Mouse (Mus musculus): ENCODE results near the gene Syt1. TPM values are rescaled to one million over a fixed set of nuclear protein-coding genes. Genes with fewer than 3 reads are reported as not detected.

Gene Syt1
- polyA plus RNA-seq, 2 experiments: 0.84 to 1.1 TPM

- Histone ChIP-seq H3K36me3 (ENCODE audit: control insufficient read depth, insufficient read depth, low read length) (no peaks in the 10 kb centered on the region), H3K9me3 (ENCODE audit: control insufficient read depth, low read length) (no peaks in the 10 kb centered on the region), H3K4me1 (ENCODE audit: control insufficient read depth, insufficient read depth, low read length) (no peaks in the 10 kb centered on the region), H3K4me3 (replicated peaks; ENCODE audit: low read length) (no peak overlapping the region), H3K27me3 (ENCODE audit: control insufficient read depth, insufficient read depth, low read length) (no peaks in the 10 kb centered on the region), H3K27ac (replicated peaks; ENCODE audit: low read depth, low read length) (no peak overlapping the region), H3K4me2 (replicated peaks; ENCODE audit: low read depth, low read length, severe bottlenecking) (no peak overlapping the region), H3K9ac (ENCODE audit: low read depth, low read length, severe bottlenecking) (no peak overlapping the region)
- no peak for ATAC-seq (ENCODE audit: low FRiP score, low read depth)
- no peak for DNase-seq (ENCODE audit: low spot score)
- no peak for TF ChIP-seq POLR2A (IDR thresholded peaks at IDR 0.05; ENCODE audit: borderline replicate concordance, extremely low read depth, insufficient read depth, insufficient read length)
- WGBS: 79% methylated on average over 4 of the region's 4 CpGs
Measured at GRCm38 (mm10) chr10:108798826-108799225, 212.0 kb downstream of the Syt1 start.

- no peaks in the 10 kb centered on the region for H3K4me1 ChIP-seq (ENCODE audit: control insufficient read depth, insufficient read depth, low read length)
- H3K27ac ChIP-seq (replicated peaks; ENCODE audit: low read depth, low read length): no peak overlapping the region
- TF ChIP-seq POLR2A (IDR thresholded peaks at IDR 0.05; ENCODE audit: borderline replicate concordance, extremely low read depth, insufficient read depth, insufficient read length): no peak
- ATAC-seq (ENCODE audit: low FRiP score, low read depth) (no peak), DNase-seq (ENCODE audit: low spot score) (no peak)
- no peak overlapping the region for H3K9ac ChIP-seq (ENCODE audit: low read depth, low read length, severe bottlenecking)
- no peaks in the 10 kb centered on the region for H3K27me3 ChIP-seq (ENCODE audit: control insufficient read depth, insufficient read depth, low read length)
- no peak overlapping the region for H3K4me3 ChIP-seq (replicated peaks; ENCODE audit: low read length)
- WGBS: 78% methylated on average over 5 of the region's 5 CpGs
- no peak overlapping the region for H3K4me2 ChIP-seq (replicated peaks; ENCODE audit: low read depth, low read length, severe bottlenecking)
- no peaks in the 10 kb centered on the region for H3K36me3 ChIP-seq (ENCODE audit: control insufficient read depth, insufficient read depth, low read length)
- H3K9me3 ChIP-seq (ENCODE audit: control insufficient read depth, low read length): no peaks in the 10 kb centered on the region
Measured at GRCm38 (mm10) chr10:108782817-108783216, 228.0 kb downstream of the Syt1 start.

GRCm38 (mm10) chr10:108780614-108781013 is 230.2 kb downstream of the Syt1 start:
- no peaks in the 10 kb centered on the region for H3K27me3 ChIP-seq (ENCODE audit: control insufficient read depth, insufficient read depth, low read length)
- ATAC-seq (ENCODE audit: low FRiP score, low read depth) (no peak), DNase-seq (ENCODE audit: low spot score) (no peak)
- no peak overlapping the region for H3K4me3 ChIP-seq (replicated peaks; ENCODE audit: low read length)
- H3K9me3 ChIP-seq (ENCODE audit: control insufficient read depth, low read length): no peaks in the 10 kb centered on the region
- no peak overlapping the region for H3K9ac ChIP-seq (ENCODE audit: low read depth, low read length, severe bottlenecking)
- H3K4me1 ChIP-seq (ENCODE audit: control insufficient read depth, insufficient read depth, low read length): no peaks in the 10 kb centered on the region
- no peak overlapping the region for H3K4me2 ChIP-seq (replicated peaks; ENCODE audit: low read depth, low read length, severe bottlenecking)
- WGBS: 88% methylated on average over 3 of the region's 3 CpGs
- H3K27ac ChIP-seq (replicated peaks; ENCODE audit: low read depth, low read length): no peak overlapping the region
- TF ChIP-seq POLR2A (IDR thresholded peaks at IDR 0.05; ENCODE audit: borderline replicate concordance, extremely low read depth, insufficient read depth, insufficient read length): no peak
- no peaks in the 10 kb centered on the region for H3K36me3 ChIP-seq (ENCODE audit: control insufficient read depth, insufficient read depth, low read length)

GRCm38 (mm10) chr10:108776735-108777134 is 234.0 kb downstream of the Syt1 start:
- 70% methylated on average over 8 of the region's 8 CpGs for WGBS
- H3K4me3 ChIP-seq (replicated peaks; ENCODE audit: low read length): no peak overlapping the region
- H3K27ac ChIP-seq (replicated peaks; ENCODE audit: low read depth, low read length): no peak overlapping the region
- no peaks in the 10 kb centered on the region for H3K36me3 ChIP-seq (ENCODE audit: control insufficient read depth, insufficient read depth, low read length)
- ATAC-seq (ENCODE audit: low FRiP score, low read depth) (no peak), DNase-seq (ENCODE audit: low spot score) (no peak)
- H3K4me2 ChIP-seq (replicated peaks; ENCODE audit: low read depth, low read length, severe bottlenecking): no peak overlapping the region
- TF ChIP-seq POLR2A (IDR thresholded peaks at IDR 0.05; ENCODE audit: borderline replicate concordance, extremely low read depth, insufficient read depth, insufficient read length): no peak
- no peaks in the 10 kb centered on the region for H3K9me3 ChIP-seq (ENCODE audit: control insufficient read depth, low read length)
- H3K27me3 ChIP-seq (ENCODE audit: control insufficient read depth, insufficient read depth, low read length): no peaks in the 10 kb centered on the region
- no peak overlapping the region for H3K9ac ChIP-seq (ENCODE audit: low read depth, low read length, severe bottlenecking)
- H3K4me1 ChIP-seq (ENCODE audit: control insufficient read depth, insufficient read depth, low read length): no peaks in the 10 kb centered on the region

GRCm38 (mm10) chr10:108771081-108771480 is 239.7 kb downstream of the Syt1 start:
- no peak overlapping the region for H3K4me2 ChIP-seq (replicated peaks; ENCODE audit: low read depth, low read length, severe bottlenecking)
- no peak overlapping the region for H3K4me3 ChIP-seq (replicated peaks; ENCODE audit: low read length)
- ATAC-seq (ENCODE audit: low FRiP score, low read depth): no peak
- H3K27ac ChIP-seq (replicated peaks; ENCODE audit: low read depth, low read length): no peak overlapping the region
- DNase-seq (ENCODE audit: low spot score): no peak
- H3K4me1 ChIP-seq (ENCODE audit: control insufficient read depth, insufficient read depth, low read length): no peaks in the 10 kb centered on the region
- no peak overlapping the region for H3K9ac ChIP-seq (ENCODE audit: low read depth, low read length, severe bottlenecking)
- H3K9me3 ChIP-seq (ENCODE audit: control insufficient read depth, low read length): no peaks in the 10 kb centered on the region
- 79% methylated on average over 6 of the region's 6 CpGs for WGBS
- no peaks in the 10 kb centered on the region for H3K36me3 ChIP-seq (ENCODE audit: control insufficient read depth, insufficient read depth, low read length)
- no peaks in the 10 kb centered on the region for H3K27me3 ChIP-seq (ENCODE audit: control insufficient read depth, insufficient read depth, low read length)
- TF ChIP-seq POLR2A (IDR thresholded peaks at IDR 0.05; ENCODE audit: borderline replicate concordance, extremely low read depth, insufficient read depth, insufficient read length): no peak

- DNase-seq (ENCODE audit: low spot score): no peak
Measured at GRCm38 (mm10) chr10:108765564-108765963, 245.2 kb downstream of the Syt1 start.

More at GRCm38 (mm10) chr10:108765564-108765963, 245.2 kb downstream of the Syt1 start:
- no peaks in the 10 kb centered on the region for H3K27me3 ChIP-seq (ENCODE audit: control insufficient read depth, insufficient read depth, low read length)
- no peak overlapping the region for H3K9ac ChIP-seq (ENCODE audit: low read depth, low read length, severe bottlenecking)
- no peaks in the 10 kb centered on the region for H3K9me3 ChIP-seq (ENCODE audit: control insufficient read depth, low read length)
- H3K27ac ChIP-seq (replicated peaks; ENCODE audit: low read depth, low read length): no peak overlapping the region
- no peaks in the 10 kb centered on the region for H3K4me1 ChIP-seq (ENCODE audit: control insufficient read depth, insufficient read depth, low read length)
- no peak for TF ChIP-seq POLR2A (IDR thresholded peaks at IDR 0.05; ENCODE audit: borderline replicate concordance, extremely low read depth, insufficient read depth, insufficient read length)
- H3K4me3 ChIP-seq (replicated peaks; ENCODE audit: low read length): no peak overlapping the region
- ATAC-seq (ENCODE audit: low FRiP score, low read depth): no peak
- no peak overlapping the region for H3K4me2 ChIP-seq (replicated peaks; ENCODE audit: low read depth, low read length, severe bottlenecking)
- H3K36me3 ChIP-seq (ENCODE audit: control insufficient read depth, insufficient read depth, low read length): no peaks in the 10 kb centered on the region
